Mouse (Mus musculus) embryonic facial prominence, embryonic 11.5 days (tissue): ENCODE measurements around the gene Acsf2. TPM values are rescaled to one million over a fixed set of nuclear protein-coding genes. Genes with fewer than 3 reads are reported as not detected.

Experiments used
- ATAC-seq: fragments of 200-750 bp; cut with Nextera tagmentation; replicated peaks from 2 replicates; pipeline ENCODE4 v1.8.0; 2017; ENCODE audit warnings: low read depth; ENCODE audit not compliant: insufficient number of reproducible peaks, low FRiP score, low TSS enrichment
- DNase-seq: peaks from one replicate; pipeline ENCODE4 v3.0.0-alpha.2; 2015; ENCODE audit warnings: low spot score
- H3K27ac ChIP-seq: fragments of 300-500 bp; sonication (generic); replicated peaks from 2 replicates; pipeline ENCODE4 v1.5.1; 2014; ENCODE audit warnings: mild to moderate bottlenecking, low read depth, low read length, control low read depth
- H3K27me3 ChIP-seq: fragments of 300-500 bp; sonication (generic); 2 replicates; pipeline ENCODE4 v1.6.1; 2014; ENCODE audit warnings: mild to moderate bottlenecking, low read length, moderate library complexity, mixed read lengths; ENCODE audit not compliant: control insufficient read depth, insufficient read depth
- H3K36me3 ChIP-seq: fragments of 300-500 bp; sonication (generic); replicated peaks from 2 replicates; pipeline ENCODE4 v1.6.1; 2014; ENCODE audit warnings: low read depth, mild to moderate bottlenecking, low read length, moderate library complexity, mixed read lengths; ENCODE audit not compliant: control insufficient read depth, insufficient read depth
- H3K4me1 ChIP-seq: fragments of 300-500 bp; sonication (generic); 2 replicates; pipeline ENCODE4 v1.6.1; 2014; ENCODE audit warnings: low read length, mixed read lengths; ENCODE audit not compliant: control insufficient read depth, insufficient read depth
- H3K4me2 ChIP-seq: fragments of 300-500 bp; sonication (generic); 2 replicates; pipeline ENCODE4 v1.6.1; 2014; ENCODE audit warnings: low read depth, mild to moderate bottlenecking, control low read depth, low read length, moderate library complexity
- H3K4me3 ChIP-seq: fragments of 300-500 bp; sonication (generic); 2 replicates; pipeline ENCODE4 v1.5.1; 2014; ENCODE audit warnings: low read depth, low read length, control low read depth
- H3K9ac ChIP-seq: fragments of 300-500 bp; sonication (generic); replicated peaks from 2 replicates; pipeline ENCODE4 v1.6.1; 2014; ENCODE audit warnings: mild to moderate bottlenecking, control low read depth, low read length
- H3K9me3 ChIP-seq: fragments of 300-500 bp; sonication (generic); replicated peaks from 2 replicates; pipeline ENCODE4 v1.6.1; 2016; ENCODE audit warnings: mild to moderate bottlenecking, low read length, inconsistent platforms, mixed read lengths; ENCODE audit not compliant: control insufficient read depth
- WGBS: fragments of 180-500 bp; shearing (Covaris S2); extraction: QIAGEN DNeasy Blood & Tissue Kit; methylation state at CpG from one replicate; pipeline ENCODE4 v1.1.7; 2014; 5-methylcytosine and 5-hydroxymethylcytosine counted together
- polyA plus RNA-seq: library from polyadenylated mRNA; unstranded; fragments of >200 nt; fragmentation: Nextera tagmentation; extraction: Ambion mirVana; gene quantifications from 2 replicates; pipeline ENCODE4 v1.2.1, GENCODE M21; 2014

Gene Acsf2
- polyA plus RNA-seq, 1 experiment from 2014 or later: 6.8 TPM

- no peaks in the 10 kb centered on the region for H3K9me3 ChIP-seq
- peak; percentile 72 for DNase-seq
- H3K4me2 ChIP-seq: no peak overlapping the region
- no peak overlapping the region for H3K4me3 ChIP-seq
- H3K36me3 ChIP-seq: no peaks in the 10 kb centered on the region
- no peak overlapping the region for H3K27ac ChIP-seq
- no peaks in the 10 kb centered on the region for H3K27me3 ChIP-seq
- H3K9ac ChIP-seq: no peak overlapping the region
- no peaks in the 10 kb centered on the region for H3K4me1 ChIP-seq
- no peak for ATAC-seq
- WGBS: 33% methylated on average over 9 of the region's 9 CpGs
Observed at GRCm38 (mm10) chr11:94543932-94544331, 57.7 kb downstream of the Acsf2 start.

- Histone ChIP-seq H3K4me1 (no peaks in the 10 kb centered on the region), H3K4me3 (no peak overlapping the region), H3K36me3 (no peaks in the 10 kb centered on the region), H3K27ac (no peak overlapping the region), H3K9ac (no peak overlapping the region), H3K9me3 (no peaks in the 10 kb centered on the region), H3K4me2 (no peak overlapping the region), H3K27me3 (no peaks in the 10 kb centered on the region)
- DNase-seq: no peak
- no peak for ATAC-seq
- WGBS: 86% methylated on average over 12 of the region's 12 CpGs
Observed at GRCm38 (mm10) chr11:94543344-94543743, 58.3 kb downstream of the Acsf2 start.

GRCm38 (mm10) chr11:94542400-94542799 is 59.3 kb downstream of the Acsf2 start:
- Histone ChIP-seq H3K9ac (no peak overlapping the region), H3K27ac (no peak overlapping the region), H3K4me2 (no peak overlapping the region), H3K36me3 (no peaks in the 10 kb centered on the region), H3K9me3 (no peaks in the 10 kb centered on the region), H3K4me3 (no peak overlapping the region), H3K27me3 (no peaks in the 10 kb centered on the region), H3K4me1 (no peaks in the 10 kb centered on the region)
- WGBS: 86% methylated on average over 4 of the region's 4 CpGs
- DNase-seq (no peak), ATAC-seq (no peak)

DNA sequence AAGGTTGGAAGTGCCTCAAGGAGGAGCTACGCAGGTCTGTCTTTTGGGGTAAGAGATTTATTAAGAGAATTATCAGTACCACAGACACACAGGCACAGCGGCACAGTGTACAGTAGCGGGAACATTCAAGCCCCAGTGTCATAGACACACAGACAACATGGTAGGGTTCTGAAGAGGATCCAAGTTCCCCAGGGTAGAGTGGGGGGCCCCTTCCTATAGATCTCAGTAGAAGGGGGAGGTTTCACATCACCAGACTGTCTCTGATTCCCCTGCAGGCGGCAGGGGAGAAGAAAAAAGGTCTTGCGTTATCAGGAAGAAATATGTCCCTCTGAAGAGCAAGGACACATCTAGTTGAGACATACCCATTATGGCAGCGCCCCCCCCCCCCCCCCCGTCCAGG is 61.9 kb downstream of the Acsf2 start:
- no peak overlapping the region for H3K27ac ChIP-seq
- H3K4me3 ChIP-seq: no peak overlapping the region
- H3K27me3 ChIP-seq: no peaks in the 10 kb centered on the region
- WGBS: 80% methylated on average over 7 of the region's 7 CpGs
- no peaks in the 10 kb centered on the region for H3K4me1 ChIP-seq
- H3K9me3 ChIP-seq: no peaks in the 10 kb centered on the region
- ATAC-seq: no peak
- H3K9ac ChIP-seq: no peak overlapping the region
- no peak overlapping the region for H3K4me2 ChIP-seq
- no peak for DNase-seq
- H3K36me3 ChIP-seq: no peaks in the 10 kb centered on the region

DNA sequence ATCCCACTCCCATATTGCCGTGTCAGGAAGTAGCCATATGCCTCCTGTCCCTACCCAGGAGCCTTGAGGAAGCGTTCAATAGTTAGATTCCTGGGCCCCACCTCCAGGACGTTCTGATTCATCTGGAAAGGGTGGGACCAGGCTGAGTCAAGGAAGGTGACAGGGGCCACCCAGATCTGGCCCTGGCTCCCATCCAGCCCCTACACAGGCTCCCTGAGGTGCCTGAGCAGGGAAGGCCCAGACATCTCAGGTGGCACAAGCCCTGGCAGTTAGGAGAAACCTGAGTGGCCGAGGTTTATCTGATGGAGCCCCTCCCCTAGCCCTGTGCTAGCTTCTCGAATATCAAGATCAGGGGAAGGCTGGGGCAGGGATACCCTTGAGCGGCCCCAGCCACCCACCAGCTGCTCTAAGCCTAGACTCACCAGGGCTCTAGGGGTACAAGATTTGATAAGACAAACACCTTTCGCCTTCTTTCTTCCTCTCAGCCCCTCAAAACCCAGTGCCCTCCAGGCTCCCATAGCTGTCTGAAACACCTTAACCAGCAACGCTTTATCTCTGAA is 62.9 kb downstream of the Acsf2 start:
- no peak overlapping the region for H3K27ac ChIP-seq

DNA sequence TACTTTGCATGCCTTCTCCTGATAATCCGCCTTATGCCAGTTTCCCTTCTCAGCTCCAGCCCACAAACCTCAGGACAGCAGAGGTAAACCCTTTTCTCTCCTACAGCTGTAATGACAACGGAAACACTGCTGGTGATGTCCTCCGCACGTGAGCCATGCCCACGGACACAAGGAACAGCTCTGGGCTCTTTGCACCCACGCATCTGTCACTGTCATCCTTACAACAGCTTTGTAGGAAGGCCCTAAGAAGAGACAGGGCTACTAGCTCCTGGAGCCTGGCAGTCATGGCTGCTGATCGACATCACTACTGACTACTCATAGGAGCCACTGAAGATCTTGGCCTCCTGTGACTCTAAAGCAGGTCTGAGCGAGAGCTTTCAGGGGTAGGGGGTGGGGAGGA is 68.5 kb downstream of the Acsf2 start:
- no peaks in the 10 kb centered on the region for H3K9me3 ChIP-seq
- 83% methylated on average over 8 of the region's 8 CpGs for WGBS
- H3K4me3 ChIP-seq: no peak overlapping the region
- H3K9ac ChIP-seq: no peak overlapping the region
- H3K27ac ChIP-seq: no peak overlapping the region
- DNase-seq: no peak
- H3K27me3 ChIP-seq: no peaks in the 10 kb centered on the region
- no peaks in the 10 kb centered on the region for H3K4me1 ChIP-seq
- no peak overlapping the region for H3K4me2 ChIP-seq
- no peaks in the 10 kb centered on the region; the same call in 1 of the 2 replicates for H3K36me3 ChIP-seq
- no peak for ATAC-seq

More for the DNA sequence above, 62.9 kb downstream of the Acsf2 start:
- Histone ChIP-seq H3K27me3 (no peaks in the 10 kb centered on the region), H3K4me3 (no peak overlapping the region), H3K9me3 (no peaks in the 10 kb centered on the region), H3K36me3 (no peaks in the 10 kb centered on the region; the same call in 1 of the 2 replicates), H3K4me2 (no peak overlapping the region), H3K9ac (no peak overlapping the region), H3K4me1 (no peaks in the 10 kb centered on the region)
- ATAC-seq: no peak
- 55% methylated on average over 8 of the region's 8 CpGs for WGBS
- DNase-seq: no peak

DNA sequence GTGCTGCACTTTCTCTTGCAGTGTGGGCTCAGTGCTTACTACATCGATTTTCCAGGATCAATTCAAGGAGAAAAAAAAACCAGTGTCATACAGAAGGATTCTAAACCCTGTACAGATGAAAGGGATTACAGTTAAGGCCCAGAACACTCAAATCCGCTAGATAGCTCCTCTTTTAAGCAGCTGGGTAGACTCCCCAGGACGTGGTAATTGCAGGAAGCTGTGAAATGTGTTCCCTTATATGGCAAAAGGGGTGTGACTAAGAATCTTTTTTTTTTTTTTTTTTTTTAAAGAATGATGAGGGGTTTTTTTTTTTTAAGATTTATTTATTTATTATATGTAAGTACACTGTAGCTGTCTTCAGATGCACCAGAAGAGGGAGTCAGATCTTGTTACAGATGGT is 72.8 kb downstream of the Acsf2 start:
- WGBS: 46% methylated on average over 3 of the region's 3 CpGs
- ATAC-seq: no peak
- H3K9ac ChIP-seq: no peak overlapping the region

DNA sequence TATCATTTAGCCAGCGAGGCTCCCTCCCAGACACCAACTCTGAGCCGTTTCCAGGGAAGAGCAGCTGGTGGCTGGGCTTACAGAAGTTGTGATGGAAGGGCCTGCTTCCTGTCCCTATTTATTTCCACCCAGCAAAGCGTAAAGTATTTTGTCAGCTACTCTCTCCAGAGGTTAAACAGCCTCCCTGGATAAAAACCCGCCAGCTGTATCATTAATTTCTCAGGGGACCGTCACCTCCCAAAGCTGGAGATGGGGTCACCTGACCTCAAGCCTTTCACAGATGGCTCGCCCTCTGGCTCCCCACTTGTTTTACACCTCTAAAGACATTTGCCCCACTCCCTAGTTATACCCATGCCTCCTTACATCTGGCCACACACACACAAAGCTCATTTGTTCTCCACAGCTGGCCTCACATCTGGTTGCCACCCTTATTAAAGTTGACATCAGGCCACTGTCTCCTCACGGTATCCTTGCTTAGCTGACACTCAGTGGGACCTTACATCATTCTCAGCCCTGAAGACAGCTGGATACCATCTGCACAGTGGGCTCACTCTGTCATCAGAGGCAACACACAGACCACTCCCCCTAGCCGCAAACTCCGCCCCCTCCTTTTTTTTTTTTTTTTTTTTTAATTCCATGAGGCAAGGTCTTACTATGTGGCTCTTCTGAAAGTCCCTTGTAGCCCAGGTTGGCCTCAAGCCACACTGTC is 75.3 kb downstream of the Acsf2 start:
- 31% methylated on average over 9 of the region's 9 CpGs for WGBS
- peak; percentile 61 for DNase-seq
- peak; percentile 74; the same call in 1 of the 2 replicates for ATAC-seq
- Histone ChIP-seq H3K9ac (no peak overlapping the region), H3K27me3 (no peaks in the 10 kb centered on the region), H3K4me1 (no peaks in the 10 kb centered on the region), H3K9me3 (no peaks in the 10 kb centered on the region), H3K4me3 (no peak overlapping the region), H3K4me2 (no peak overlapping the region), H3K36me3 (no peaks in the 10 kb centered on the region), H3K27ac (no peak overlapping the region)

More for the DNA sequence above, 72.8 kb downstream of the Acsf2 start:
- Histone ChIP-seq H3K4me2 (no peak overlapping the region), H3K27me3 (no peaks in the 10 kb centered on the region), H3K9me3 (no peaks in the 10 kb centered on the region), H3K27ac (no peak overlapping the region), H3K4me1 (no peaks in the 10 kb centered on the region), H3K36me3 (no peaks in the 10 kb centered on the region), H3K4me3 (no peak overlapping the region)
- no peak for DNase-seq
